Mouse (Mus musculus): ENCODE results near the gene Tlcd2.

- TF ChIP-seq POLR2A (IDR thresholded peaks at IDR 0.05; ENCODE audit: low read depth, low read length) (no peak), CTCF (conservative IDR thresholded peaks at IDR 0.05 in 1 of 2, IDR thresholded peaks at IDR 0.05 in 1 of 2; ENCODE audit: low read depth in 2 of 2, low read length in 2 of 2) (no peak), TCF12 (IDR thresholded peaks at IDR 0.05; ENCODE audit: low read depth, low read length) (no peak)
These were observed 9.4 kb upstream of the Tlcd2 start for GRCm38 (mm10) chr11:75452081-75452480.
